ENCODE assay signal across 26 mouse cellular contexts in genomic region chr17:29658249-29658648, GRCm38 (mm10). TPM values are rescaled to one million over a fixed set of nuclear protein-coding genes. Genes with fewer than 3 reads are reported as not detected.
DNase-seq lines count a peak whose midpoint lies in the region; ATAC-seq and TF ChIP-seq lines count a peak whose summit lies in the region.
"Had no signal": no experiment of that assay in that cellular context is flagged by ENCODE, and none has a peak within 500 bp of the region (broad histone marks: within the 10 kb centered on the region; RNA-seq: fewer than 3 reads in every experiment).

No protein-coding gene starts in this region.

- TF ChIP-seq RAD21 in MEL (IDR thresholded peaks at IDR 0.05; ENCODE audit: low read depth, low read length) = no peak

- peaks cover 16% of the 10 kb centered on the region; the same call in 1 of the 2 replicates for H3K4me1 ChIP-seq in heart, embryonic 12.5 days (replicated peaks)
- no peaks in the 10 kb centered on the region; the same call in 1 of the 2 replicates for H3K4me1 ChIP-seq in heart, adult 2 months (ENCODE audit: control insufficient read depth, insufficient read depth, low read length)
- peaks cover 12 to 21% of the 10 kb centered on the region in 2 experiments for H3K4me1 ChIP-seq in MEL (ENCODE audit: control insufficient read depth in 1 of 2, insufficient read depth in 2 of 2, low read length in 2 of 2)
- H3K4me1 ChIP-seq in liver, embryonic 14.5 days (replicated peaks; ENCODE audit: control insufficient read depth in 2 of 2, insufficient read depth in 2 of 2, low read length in 1 of 2) = peaks cover 19 to 27% of the 10 kb centered on the region in 2 experiments
- peaks cover 11% of the 10 kb centered on the region for H3K4me1 ChIP-seq in midbrain, embryonic 10.5 days

- 0 out of 2 replicates have a peak overlapping the region, but pooled peaks have one; percentile 34 for H3K27ac ChIP-seq in heart, embryonic 12.5 days (ENCODE audit: poor library complexity, severe bottlenecking)
- H3K27ac ChIP-seq in heart, adult 2 months = no peak overlapping the region
- H3K27ac ChIP-seq in MEL (ENCODE audit: control insufficient read depth, low read depth, low read length) = peak overlapping the region; percentile 23
- peak overlapping the region; percentile 98 for H3K27ac ChIP-seq in liver, embryonic 14.5 days
- H3K27ac ChIP-seq in midbrain, embryonic 10.5 days (replicated peaks) = no peak overlapping the region
- H3K27ac ChIP-seq: forebrain, embryonic 12.5 days; hindbrain, embryonic 13.5 days; limb, embryonic 10.5 days; midbrain, embryonic 13.5 days; neural tube, embryonic 12.5 days had no signal

- H3K9ac ChIP-seq in heart, embryonic 12.5 days = no peak overlapping the region
- no peak overlapping the region for H3K9ac ChIP-seq in heart, adult 2 months (ENCODE audit: low read depth, low read length)
- H3K9ac ChIP-seq in MEL (ENCODE audit: control insufficient read depth, low read depth, low read length, poor library complexity, severe bottlenecking) = 0 out of 2 replicates have a peak overlapping the region, but pooled peaks have one; percentile 25
- peak overlapping the region; percentile 86 for H3K9ac ChIP-seq in liver, embryonic 14.5 days (replicated peaks)
- H3K9ac ChIP-seq: forebrain, embryonic 12.5 days; hindbrain, embryonic 13.5 days; midbrain, embryonic 13.5 days; neural tube, embryonic 12.5 days had no signal

- H3K4me3 ChIP-seq in heart, embryonic 12.5 days = peak overlapping the region; percentile 13; the same call in 1 of the 2 replicates
- no peak overlapping the region for H3K4me3 ChIP-seq in heart, adult 2 months
- H3K4me3 ChIP-seq in MEL (ENCODE audit: control insufficient read depth in 1 of 2, insufficient read depth in 1 of 2, low read depth in 2 of 2, low read length in 2 of 2) = no peak overlapping the region
- peak overlapping the region; percentile 59 to 93 for H3K4me3 ChIP-seq in liver, embryonic 14.5 days (ENCODE audit: insufficient read depth in 1 of 2, low read depth in 2 of 2, low read length in 2 of 2)
- H3K4me3 ChIP-seq in midbrain, embryonic 10.5 days = no peak overlapping the region
- H3K4me3 ChIP-seq: forebrain, embryonic 12.5 days; hindbrain, embryonic 13.5 days; limb, embryonic 10.5 days; midbrain, embryonic 13.5 days; neural tube, embryonic 12.5 days had no signal

- DNase-seq in heart, adult 2 months = no peak
- peak; percentile 50 for DNase-seq in MEL (ENCODE audit: low read depth, low spot score)
- DNase-seq in liver, embryonic 14.5 days (ENCODE audit: low read depth in 3 of 3, low spot score in 3 of 3) = peak; percentile 79 to 83 (median 80)
- no peak for DNase-seq in lung, postnatal 25 days (ENCODE audit: low spot score)
- DNase-seq in midbrain, embryonic 10.5 days (ENCODE audit: low spot score) = no peak
- no peak for DNase-seq in embryo, embryonic 9.5 days (ENCODE audit: extremely low spot score)
- DNase-seq: adrenal gland, postnatal 36 days; cerebellum, adult 11 months; cerebellum, postnatal 14 days; gastrocnemius, postnatal 10 days; heart, adult 18-20 months; kidney, adult 2 months; kidney, postnatal 10 days; lung, adult 18-20 months; lung, postnatal 36 days; right cerebral cortex, adult 18-20 months; thymus, postnatal 14 days had no signal

- peaks cover 6% of the 10 kb centered on the region for H3K36me3 ChIP-seq in heart, embryonic 12.5 days
- H3K36me3 ChIP-seq in heart, adult 2 months (ENCODE audit: control insufficient read depth, insufficient read depth, low read length) = no peaks in the 10 kb centered on the region
- peaks cover 2 to 23% of the 10 kb centered on the region in 2 experiments; a peak in 3 of 4 replicates for H3K36me3 ChIP-seq in MEL (ENCODE audit: control insufficient read depth in 1 of 2, insufficient read depth in 2 of 2, low read length in 2 of 2)
- H3K36me3 ChIP-seq in liver, embryonic 14.5 days (replicated peaks; ENCODE audit: control insufficient read depth, insufficient read depth, low read depth) = peaks cover 18% of the 10 kb centered on the region
- H3K36me3 ChIP-seq in midbrain, embryonic 10.5 days = peaks cover 6% of the 10 kb centered on the region
- H3K36me3 ChIP-seq: midbrain, embryonic 13.5 days had no signal

- TF ChIP-seq CTCF in heart, adult 2 months (IDR thresholded peaks at IDR 0.05) = no peak
- TF ChIP-seq CTCF in MEL (IDR thresholded peaks at IDR 0.05 in 2 of 3, conservative IDR thresholded peaks at IDR 0.05 in 1 of 3; ENCODE audit: control insufficient read depth in 1 of 3, insufficient read depth in 1 of 3, low read depth in 2 of 3, low read length in 3 of 3, poor library complexity in 1 of 3, severe bottlenecking in 1 of 3) = no peak
- TF ChIP-seq CTCF in liver, embryonic 14.5 days (IDR thresholded peaks at IDR 0.05; ENCODE audit: low read depth) = no peak

- H3K27me3 ChIP-seq in heart, embryonic 12.5 days (replicated peaks) = no peaks in the 10 kb centered on the region
- no peaks in the 10 kb centered on the region for H3K27me3 ChIP-seq in heart, adult 2 months (ENCODE audit: control insufficient read depth, insufficient read depth, low read length)
- no peaks in the 10 kb centered on the region for H3K27me3 ChIP-seq in MEL (ENCODE audit: control insufficient read depth in 1 of 2, insufficient read depth in 2 of 2, low read length in 2 of 2)
- no peaks in the 10 kb centered on the region for H3K27me3 ChIP-seq in liver, embryonic 14.5 days (ENCODE audit: control insufficient read depth, insufficient read depth, low read length)
- H3K27me3 ChIP-seq in midbrain, embryonic 10.5 days (ENCODE audit: low read depth, poor library complexity, severe bottlenecking) = no peaks in the 10 kb centered on the region
- H3K27me3 ChIP-seq: CH12.LX; forebrain, embryonic 12.5 days; hindbrain, embryonic 13.5 days; midbrain, embryonic 13.5 days; neural tube, embryonic 12.5 days had no signal

- peak; percentile 87 for ATAC-seq in heart, embryonic 12.5 days (ENCODE audit: insufficient number of reproducible peaks, low FRiP score)
- peak; percentile 81 for ATAC-seq in erythroblast, adult 5-6 weeks (replicated peaks; ENCODE audit: low FRiP score, poor library complexity, severe bottlenecking)
- peak; percentile 79 for ATAC-seq in liver, embryonic 14.5 days (ENCODE audit: insufficient read depth)
- ATAC-seq: inflammation-experienced regulatory T-cells, adult 6 months; midbrain, embryonic 13.5 days had no signal

- 0 out of 2 replicates have a peak, but pooled peaks cover 1% of the 10 kb centered on the region for H3K79me2 ChIP-seq in heart, adult 2 months (replicated peaks; ENCODE audit: control insufficient read depth, insufficient read depth, low read length)
- peaks cover 12% of the 10 kb centered on the region for H3K79me2 ChIP-seq in MEL (ENCODE audit: control insufficient read depth, insufficient read depth, low read length, poor library complexity)

- no peak overlapping the region for H3K4me2 ChIP-seq in heart, embryonic 12.5 days
- peak overlapping the region; percentile 82 for H3K4me2 ChIP-seq in liver, embryonic 14.5 days (ENCODE audit: low read depth)
- H3K4me2 ChIP-seq: forebrain, embryonic 12.5 days; hindbrain, embryonic 13.5 days; midbrain, embryonic 13.5 days; neural tube, embryonic 12.5 days had no signal

- intact Hi-C loops in heart, adult 2 months (cut with DNase I) = no loop called here

- no peak for TF ChIP-seq EP300 in heart, adult 2 months (IDR thresholded peaks at IDR 0.05; ENCODE audit: insufficient read depth, low read depth, low read length)
- peak; percentile 75 to 78 for TF ChIP-seq EP300 in MEL (IDR thresholded peaks at IDR 0.05; ENCODE audit: low read depth in 1 of 2, low read length in 2 of 2)
- TF ChIP-seq EP300 in liver, embryonic 14.5 days (IDR thresholded peaks at IDR 0.05; ENCODE audit: low read depth) = peak; percentile 96

- 0 out of 2 replicates have a peak, but pooled peaks cover 3% of the 10 kb centered on the region for H3K9me3 ChIP-seq in heart, embryonic 12.5 days (replicated peaks)
- H3K9me3 ChIP-seq in MEL (replicated peaks; ENCODE audit: insufficient read depth, low read length) = no peaks in the 10 kb centered on the region
- H3K9me3 ChIP-seq in liver, embryonic 14.5 days (ENCODE audit: control insufficient read depth, low read length) = no peaks in the 10 kb centered on the region
- H3K9me3 ChIP-seq in midbrain, embryonic 10.5 days (replicated peaks) = 0 out of 2 replicates have a peak, but pooled peaks cover 2% of the 10 kb centered on the region
- H3K9me3 ChIP-seq: forebrain, embryonic 12.5 days; hindbrain, embryonic 13.5 days; limb, embryonic 10.5 days; midbrain, embryonic 13.5 days had no signal

- no peak for TF ChIP-seq POLR2A in heart, adult 2 months (IDR thresholded peaks at IDR 0.05; ENCODE audit: insufficient read depth, low read depth, low read length)
- no peak for TF ChIP-seq POLR2A in MEL (IDR thresholded peaks at IDR 0.05; ENCODE audit: control insufficient read depth in 1 of 2, insufficient read depth in 1 of 2, low read depth in 1 of 2, low read length in 2 of 2, poor library complexity in 1 of 2)

- WGBS in heart, embryonic 12.5 days = 23% methylated on average over 2 of the region's 2 CpGs
- WGBS in heart, adult 2 months = 33% methylated on average over 2 of the region's 2 CpGs
- 16% methylated on average over 2 of the region's 2 CpGs for WGBS in liver, embryonic 14.5 days (ENCODE audit: insufficient replicate concordance)
- WGBS in midbrain, embryonic 10.5 days = 88% methylated on average over 2 of the region's 2 CpGs

RNA-seq across cellular contexts. Expression of gene Cmtr1, which starts 2.1 kb away (rescaled TPM):
- polyA plus RNA-seq in heart, embryonic 12.5 days (2016; fragmentation: Nextera tagmentation; extraction: Ambion mirVana) = 123 and 124 TPM in 2 replicates
- total RNA-seq in heart, adult 2 months (2021) = 10 to 100 TPM; 51.6 to 65.4 TPM
- 24.0 and 42.2 TPM in 2 replicates for polyA plus RNA-seq in heart, adult 2 months (2012; rRNA removed)
- 77.9 and 82.2 TPM in 2 replicates for total RNA-seq in MEL (2012; rRNA removed)
- polyA plus RNA-seq in MEL (2012; ENCODE audit: insufficient read depth in 1 of 2, insufficient read length in 2 of 2, low read depth in 1 of 2, low replicate concordance in 2 of 2, missing spikeins in 1 of 2) = 10 to 100 TPM; 47.3 to 99.6 TPM
- 18.4 and 65.6 TPM in 2 replicates for total RNA-seq in erythroblast, adult 5-6 weeks (2015; ENCODE audit: low replicate concordance)
- 239 and 340 TPM in 2 replicates for total RNA-seq in erythroblast, adult 5-6 weeks (2017; ENCODE audit: low replicate concordance)
- polyA plus RNA-seq in liver, embryonic 14.5 days (2012; rRNA removed) = 14.9 and 16.1 TPM in 2 replicates
- polyA plus RNA-seq in liver, embryonic 14.5 days (2014; fragmentation: Nextera tagmentation; extraction: Ambion mirVana) = 55.9 and 66.0 TPM in 2 replicates
- 126 and 137 TPM in 2 replicates for polyA plus RNA-seq in midbrain, embryonic 10.5 days (2016; fragmentation: Nextera tagmentation; extraction: Ambion mirVana)

RNA-seq across cellular contexts. Expression of gene Gm28043, which starts 43.6 kb away (rescaled TPM):
- 2.1 and 2.5 TPM in 2 replicates for polyA plus RNA-seq in heart, embryonic 12.5 days (2016; fragmentation: Nextera tagmentation; extraction: Ambion mirVana)
- total RNA-seq in heart, adult 2 months (2021) = 1 to 10 TPM; 1.0 to 1.1 TPM
- 0.39 and 0.91 TPM in 2 replicates for polyA plus RNA-seq in heart, adult 2 months (2012; rRNA removed)
- 3.1 and 3.4 TPM in 2 replicates for total RNA-seq in MEL (2012; rRNA removed)
- 1 to 10 TPM in 1 of 2 experiments, not detected in 1; 1.3 TPM for polyA plus RNA-seq in MEL (2012; ENCODE audit: insufficient read depth in 1 of 2, insufficient read length in 2 of 2, low read depth in 1 of 2, low replicate concordance in 2 of 2, missing spikeins in 1 of 2)
- 1.7 and 2.7 TPM in 2 replicates for total RNA-seq in erythroblast, adult 5-6 weeks (2015; ENCODE audit: low replicate concordance)
- 20.6 and 22.0 TPM in 2 replicates for total RNA-seq in erythroblast, adult 5-6 weeks (2017; ENCODE audit: low replicate concordance)
- polyA plus RNA-seq in liver, embryonic 14.5 days (2012; rRNA removed) = 1.0 and 1.4 TPM in 2 replicates
- polyA plus RNA-seq in liver, embryonic 14.5 days (2014; fragmentation: Nextera tagmentation; extraction: Ambion mirVana) = 0.38 and 1.1 TPM in 2 replicates
- 2.4 and 3.0 TPM in 2 replicates for polyA plus RNA-seq in midbrain, embryonic 10.5 days (2016; fragmentation: Nextera tagmentation; extraction: Ambion mirVana)

RNA-seq across cellular contexts. Expression of gene Rnf8, which starts 43.7 kb away (rescaled TPM):
- 52.2 and 58.7 TPM in 2 replicates for polyA plus RNA-seq in heart, embryonic 12.5 days (2016; fragmentation: Nextera tagmentation; extraction: Ambion mirVana)
- total RNA-seq in heart, adult 2 months (2021) = 10 to 100 TPM; 15.6 to 18.1 TPM
- polyA plus RNA-seq in heart, adult 2 months (2012; rRNA removed) = 17.6 and 19.2 TPM in 2 replicates
- total RNA-seq in MEL (2012; rRNA removed) = 32.9 and 40.3 TPM in 2 replicates
- polyA plus RNA-seq in MEL (2012; ENCODE audit: insufficient read depth in 1 of 2, insufficient read length in 2 of 2, low read depth in 1 of 2, low replicate concordance in 2 of 2, missing spikeins in 1 of 2) = 10 to 100 TPM in 1 of 2 experiments, not detected in 1; 49.2 TPM
- total RNA-seq in erythroblast, adult 5-6 weeks (2015; ENCODE audit: low replicate concordance) = 14.4 and 17.1 TPM in 2 replicates
- total RNA-seq in erythroblast, adult 5-6 weeks (2017; ENCODE audit: low replicate concordance) = 6.8 and 37.2 TPM in 2 replicates
- polyA plus RNA-seq in liver, embryonic 14.5 days (2012; rRNA removed) = 11.5 and 23.7 TPM in 2 replicates
- polyA plus RNA-seq in liver, embryonic 14.5 days (2014; fragmentation: Nextera tagmentation; extraction: Ambion mirVana) = 35.9 and 40.4 TPM in 2 replicates
- 113 and 116 TPM in 2 replicates for polyA plus RNA-seq in midbrain, embryonic 10.5 days (2016; fragmentation: Nextera tagmentation; extraction: Ambion mirVana)

RNA-seq across cellular contexts. Expression of gene Ccdc167, which starts 58.6 kb away (rescaled TPM):
- 15.8 and 16.0 TPM in 2 replicates for polyA plus RNA-seq in heart, embryonic 12.5 days (2016; fragmentation: Nextera tagmentation; extraction: Ambion mirVana)
- 10 to 100 TPM; 11.4 to 11.8 TPM for total RNA-seq in heart, adult 2 months (2021)
- polyA plus RNA-seq in heart, adult 2 months (2012; rRNA removed) = 6.9 and 11.1 TPM in 2 replicates
- 12.2 and 13.4 TPM in 2 replicates for total RNA-seq in MEL (2012; rRNA removed)
- polyA plus RNA-seq in MEL (2012; ENCODE audit: insufficient read depth in 1 of 2, insufficient read length in 2 of 2, low read depth in 1 of 2, low replicate concordance in 2 of 2, missing spikeins in 1 of 2) = 10 to 100 TPM in 1 of 2 experiments, not detected in 1; 12.1 TPM
- 6.5 and 7.7 TPM in 2 replicates for total RNA-seq in erythroblast, adult 5-6 weeks (2015; ENCODE audit: low replicate concordance)
- total RNA-seq in erythroblast, adult 5-6 weeks (2017; ENCODE audit: low replicate concordance) = 4.5 and 9.6 TPM in 2 replicates
- polyA plus RNA-seq in liver, embryonic 14.5 days (2012; rRNA removed) = 3.8 and 7.6 TPM in 2 replicates
- 10.1 TPM in 2 replicates for polyA plus RNA-seq in liver, embryonic 14.5 days (2014; fragmentation: Nextera tagmentation; extraction: Ambion mirVana)
- 15.1 and 16.2 TPM in 2 replicates for polyA plus RNA-seq in midbrain, embryonic 10.5 days (2016; fragmentation: Nextera tagmentation; extraction: Ambion mirVana)

Comparison
In these comparisons a context has a peak if more than half of its experiments do, and no peak if none do; other contexts are left out.
1. H3K27ac ChIP-seq: peak in heart, embryonic 12.5 days (single experiment), MEL (single experiment) and liver, embryonic 14.5 days (single experiment); none in heart, adult 2 months (single experiment) and midbrain, embryonic 10.5 days (single experiment).
2. H3K4me3 ChIP-seq: peak in heart, embryonic 12.5 days (single experiment) and liver, embryonic 14.5 days (2 of 2); none in heart, adult 2 months (single experiment), MEL (0 of 2) and midbrain, embryonic 10.5 days (single experiment).
3. H3K9ac ChIP-seq: peak in MEL (single experiment) and liver, embryonic 14.5 days (single experiment); none in heart, embryonic 12.5 days (single experiment) and heart, adult 2 months (single experiment).
4. DNase-seq: peak in MEL (single experiment) and liver, embryonic 14.5 days (3 of 3); none in heart, adult 2 months (0 of 2), lung, postnatal 25 days (single experiment), midbrain, embryonic 10.5 days (single experiment) and embryo, embryonic 9.5 days (single experiment).
5. Peak in every context shown above with its lines, with median percentiles within 50 percentile points of each other: ATAC-seq.